Mouse (Mus musculus) 416B (cell line): Measurements from ENCODE around the gene Gm5169.
"Not testable (repeated sequence)": the region's sequence is repeated elsewhere in the genome, so short reads cannot be mapped to it uniquely, and the experiment has no call there.

Experiments
- DNase-seq: peaks from one replicate; pipeline ENCODE4 v3.0.0; 2011; ENCODE audit warnings: low read depth

Gene Gm5169

DNA sequence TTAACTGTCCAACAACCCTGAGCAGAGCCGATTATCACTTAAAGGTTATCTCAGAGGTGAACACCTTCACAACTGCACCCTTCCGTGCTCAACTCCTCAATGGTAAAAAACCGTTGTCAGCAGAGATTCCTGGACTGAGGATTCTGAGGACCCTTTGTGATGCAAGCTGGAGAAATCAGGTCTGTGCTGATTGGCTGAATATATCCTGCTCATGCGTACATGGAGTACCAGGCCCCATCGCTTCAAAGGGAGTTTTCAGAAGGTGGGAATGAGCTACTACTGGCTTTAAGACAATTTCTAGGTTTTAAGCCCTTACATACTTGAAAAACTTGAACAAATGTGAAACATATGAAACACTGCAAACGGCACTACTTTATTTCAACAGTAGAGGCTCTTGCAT is at the start of gene Gm5169:
Gene Gm5169, minus strand, starts transcription at position 101 of the 400 bp plus-strand sequence.
- not testable (repeated sequence) for DNase-seq

DNA sequence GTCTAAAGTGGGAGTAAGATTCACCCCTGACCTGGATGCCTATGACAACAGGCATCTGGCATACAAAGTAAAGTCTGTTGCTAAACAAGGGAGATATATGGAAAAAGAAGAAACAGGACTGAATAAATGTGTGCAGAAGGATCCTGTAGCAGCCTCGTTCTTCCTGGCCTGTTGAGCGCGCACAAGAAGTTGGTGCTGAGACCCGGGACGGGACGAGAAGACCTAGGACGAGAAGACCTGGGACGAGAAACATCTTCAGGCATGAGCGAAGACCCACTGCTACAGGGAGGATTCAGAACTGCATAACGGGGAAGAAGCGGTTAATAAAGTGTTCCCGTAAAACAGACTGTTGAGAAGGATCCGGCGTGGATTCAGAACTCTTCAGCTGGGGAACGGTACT is 46.2 kb upstream of the Gm5169 start:
- not testable (repeated sequence) for DNase-seq
